Mouse (Mus musculus) megakaryocyte-erythroid progenitor cell, adult 5-6 weeks (primary cell): ENCODE results near the gene Akna. TPM values are rescaled to one million over a fixed set of nuclear protein-coding genes. Genes with fewer than 3 reads are reported as not detected.

Experiments used
- ATAC-seq: replicated peaks from 2 replicates; pipeline ENCODE4 v1.8.0; 2016; ENCODE audit warnings: mild to moderate bottlenecking, inconsistent platforms; ENCODE audit not compliant: severe bottlenecking, poor library complexity, low FRiP score, low TSS enrichment
- total RNA-seq, 2 experiments: library from RNA; stranded (forward) in 1 of 2; stranded (reverse) in 1 of 2; fragments of 200-1000, 215-1000 nt in 1 of 2; fragments of >200 nt in 1 of 2; fragmentation: Nextera tagmentation in 1 of 2; gene quantifications; 2 replicates each; pipeline ENCODE4 v1.2.3; 2014 to 2017

Gene Akna
- total RNA-seq (2014; fragmentation: Nextera tagmentation), result 29.6 and 30.1 TPM in 2 replicates
- 3.0 and 5.7 TPM in 2 replicates for total RNA-seq (2017)

- ATAC-seq, result peak; percentile 32
Observed at GRCm38 (mm10) chr4:63403040-63403959, at the start of gene Akna. Gene Akna (minus strand): TSS chr4:63403354.

- no peak for ATAC-seq
Observed at GRCm38 (mm10) chr4:63452555-63452954, 49.4 kb upstream of the Akna start.

- no peak for ATAC-seq
Observed at GRCm38 (mm10) chr4:63450551-63450950, 47.4 kb upstream of the Akna start.

- no peak for ATAC-seq
Observed at GRCm38 (mm10) chr4:63444362-63445066, 41.4 kb upstream of the Akna start.

GRCm38 (mm10) chr4:63443101-63443500 is 39.9 kb upstream of the Akna start:
- no peak for ATAC-seq

- ATAC-seq, result no peak
Observed at GRCm38 (mm10) chr4:63441616-63442015, 38.5 kb upstream of the Akna start.

- no peak for ATAC-seq
Observed at GRCm38 (mm10) chr4:63440262-63440661, 37.1 kb upstream of the Akna start.

- ATAC-seq, result no peak
Observed at GRCm38 (mm10) chr4:63437968-63438367, 34.8 kb upstream of the Akna start.

- no peak for ATAC-seq
Observed at GRCm38 (mm10) chr4:63437119-63437815, 34.1 kb upstream of the Akna start.

- no peak for ATAC-seq
Observed at GRCm38 (mm10) chr4:63435402-63435801, 32.2 kb upstream of the Akna start.

- no peak for ATAC-seq
Observed at GRCm38 (mm10) chr4:63431098-63431497, 27.9 kb upstream of the Akna start.

GRCm38 (mm10) chr4:63430357-63430756 is 27.2 kb upstream of the Akna start:
- no peak for ATAC-seq

- ATAC-seq, result no peak
Observed at GRCm38 (mm10) chr4:63426308-63426707, 23.2 kb upstream of the Akna start.

GRCm38 (mm10) chr4:63423811-63424210 is 20.7 kb upstream of the Akna start:
- ATAC-seq, result no peak

- ATAC-seq, result no peak
Observed at GRCm38 (mm10) chr4:63423231-63423630, 20.1 kb upstream of the Akna start.

- no peak for ATAC-seq
Observed at GRCm38 (mm10) chr4:63420143-63420920, 17.2 kb upstream of the Akna start.

- no peak for ATAC-seq
Observed at GRCm38 (mm10) chr4:63418270-63418669, 15.1 kb upstream of the Akna start.

- peak; percentile 79; the same call in 1 of the 2 replicates for ATAC-seq
Observed at GRCm38 (mm10) chr4:63417318-63417957, 14.3 kb upstream of the Akna start.

GRCm38 (mm10) chr4:63414951-63415350 is 11.8 kb upstream of the Akna start:
- ATAC-seq, result no peak
